Mouse (Mus musculus): ENCODE results near the gene Mptx2. TPM values are rescaled to one million over a fixed set of nuclear protein-coding genes. Genes with fewer than 3 reads are reported as not detected.
"Not testable (repeated sequence)": the region's sequence is repeated elsewhere in the genome, so short reads cannot be mapped to it uniquely, and the experiment has no call there.

Mptx2 gene
- not detected in 2 replicates for polyA plus RNA-seq (2015; fragmentation: Nextera tagmentation; extraction: Ambion mirVana)

- no peak for ATAC-seq (ENCODE audit: insufficient number of reproducible peaks, low FRiP score, low TSS enrichment, low read depth)
- H3K4me3 ChIP-seq (replicated peaks): no peak within 1 kb of the TSS
- no peak within 1 kb of the TSS for H3K4me2 ChIP-seq (replicated peaks)
- no peak within 1 kb of the TSS for H3K27ac ChIP-seq (replicated peaks)
- no peak within 1 kb of the TSS for H3K9ac ChIP-seq
- H3K36me3 ChIP-seq: no peaks in the 10 kb centered on the region
- no peaks in the 10 kb centered on the region for H3K27me3 ChIP-seq
- no peaks in the 10 kb centered on the region for H3K9me3 ChIP-seq (replicated peaks)
- 75% methylated on average over 3 of the region's 3 CpGs for WGBS
- no peaks in the 10 kb centered on the region for H3K4me1 ChIP-seq
Observed at GRCm38 (mm10) chr1:173277677-173278076, at the start of gene Mptx2. TSS of gene Mptx2 (minus strand) at chr1:173277777.

GRCm38 (mm10) chr1:173326552-173326951 lies 49.0 kb upstream of the Mptx2 start:
- no peak overlapping the region for H3K4me3 ChIP-seq (replicated peaks)
- H3K27ac ChIP-seq (replicated peaks): no peak overlapping the region
- no peaks in the 10 kb centered on the region for H3K27me3 ChIP-seq
- no peak for ATAC-seq (ENCODE audit: insufficient number of reproducible peaks, low FRiP score, low TSS enrichment, low read depth)
- no peaks in the 10 kb centered on the region for H3K36me3 ChIP-seq
- no peaks in the 10 kb centered on the region for H3K9me3 ChIP-seq (replicated peaks)
- no peak overlapping the region for H3K4me2 ChIP-seq (replicated peaks)
- no peak overlapping the region for H3K9ac ChIP-seq
- no peaks in the 10 kb centered on the region for H3K4me1 ChIP-seq
- 45% methylated on average over 1 of the region's 1 CpGs for WGBS

GRCm38 (mm10) chr1:173325395-173325794 lies 47.8 kb upstream of the Mptx2 start:
- no peaks in the 10 kb centered on the region for H3K4me1 ChIP-seq
- H3K9ac ChIP-seq: no peak overlapping the region
- H3K36me3 ChIP-seq: no peaks in the 10 kb centered on the region
- H3K4me3 ChIP-seq (replicated peaks): no peak overlapping the region
- no peak for ATAC-seq (ENCODE audit: insufficient number of reproducible peaks, low FRiP score, low TSS enrichment, low read depth)
- H3K27ac ChIP-seq (replicated peaks): no peak overlapping the region
- H3K27me3 ChIP-seq: no peaks in the 10 kb centered on the region
- H3K9me3 ChIP-seq (replicated peaks): no peaks in the 10 kb centered on the region
- WGBS: 89% methylated on average over 1 of the region's 1 CpGs
- no peak overlapping the region for H3K4me2 ChIP-seq (replicated peaks)

- Histone ChIP-seq H3K27ac (replicated peaks) (no peak overlapping the region), H3K36me3 (no peaks in the 10 kb centered on the region), H3K4me3 (replicated peaks) (no peak overlapping the region), H3K4me1 (no peaks in the 10 kb centered on the region), H3K4me2 (replicated peaks) (no peak overlapping the region), H3K9me3 (replicated peaks) (no peaks in the 10 kb centered on the region), H3K9ac (no peak overlapping the region), H3K27me3 (no peaks in the 10 kb centered on the region)
- no peak for ATAC-seq (ENCODE audit: insufficient number of reproducible peaks, low FRiP score, low TSS enrichment, low read depth)
- WGBS: 53% methylated on average over 4 of the region's 4 CpGs
Observed at GRCm38 (mm10) chr1:173324961-173325360, 47.4 kb upstream of the Mptx2 start.

GRCm38 (mm10) chr1:173323839-173324585 lies 46.4 kb upstream of the Mptx2 start:
- Histone ChIP-seq H3K27me3 (no peaks in the 10 kb centered on the region), H3K27ac (replicated peaks) (no peak overlapping the region), H3K36me3 (no peaks in the 10 kb centered on the region), H3K4me2 (replicated peaks) (no peak overlapping the region), H3K9me3 (replicated peaks) (no peaks in the 10 kb centered on the region), H3K4me3 (replicated peaks) (no peak overlapping the region), H3K9ac (no peak overlapping the region), H3K4me1 (no peaks in the 10 kb centered on the region)
- 25% methylated on average over 5 of the region's 5 CpGs for WGBS
- ATAC-seq (ENCODE audit: insufficient number of reproducible peaks, low FRiP score, low TSS enrichment, low read depth): no peak

- Histone ChIP-seq H3K36me3 (no peaks in the 10 kb centered on the region), H3K4me2 (replicated peaks) (no peak overlapping the region), H3K27me3 (no peaks in the 10 kb centered on the region), H3K4me1 (no peaks in the 10 kb centered on the region), H3K9ac (no peak overlapping the region), H3K4me3 (replicated peaks) (no peak overlapping the region), H3K9me3 (replicated peaks) (no peaks in the 10 kb centered on the region), H3K27ac (replicated peaks) (no peak overlapping the region)
- no peak for ATAC-seq (ENCODE audit: insufficient number of reproducible peaks, low FRiP score, low TSS enrichment, low read depth)
- WGBS: 66% methylated on average over 6 of the region's 6 CpGs
Observed at GRCm38 (mm10) chr1:173322249-173322627, 44.7 kb upstream of the Mptx2 start.

- H3K27ac ChIP-seq (replicated peaks): no peak overlapping the region
- WGBS: 76% methylated on average over 8 of the region's 8 CpGs
- H3K4me2 ChIP-seq (replicated peaks): no peak overlapping the region
- ATAC-seq (ENCODE audit: insufficient number of reproducible peaks, low FRiP score, low TSS enrichment, low read depth): no peak
- no peak overlapping the region for H3K4me3 ChIP-seq (replicated peaks)
- no peaks in the 10 kb centered on the region for H3K4me1 ChIP-seq
- H3K9me3 ChIP-seq (replicated peaks): no peaks in the 10 kb centered on the region
- no peaks in the 10 kb centered on the region for H3K36me3 ChIP-seq
- H3K9ac ChIP-seq: no peak overlapping the region
- H3K27me3 ChIP-seq: no peaks in the 10 kb centered on the region
Observed at GRCm38 (mm10) chr1:173321593-173322248, 44.1 kb upstream of the Mptx2 start.

- WGBS: 84% methylated on average over 2 of the region's 2 CpGs
- H3K9ac ChIP-seq: no peak overlapping the region
- H3K27me3 ChIP-seq: no peaks in the 10 kb centered on the region
- H3K4me1 ChIP-seq: no peaks in the 10 kb centered on the region
- H3K9me3 ChIP-seq (replicated peaks): no peaks in the 10 kb centered on the region
- no peak overlapping the region for H3K27ac ChIP-seq (replicated peaks)
- ATAC-seq (ENCODE audit: insufficient number of reproducible peaks, low FRiP score, low TSS enrichment, low read depth): no peak
- no peaks in the 10 kb centered on the region for H3K36me3 ChIP-seq
- H3K4me3 ChIP-seq (replicated peaks): no peak overlapping the region
- no peak overlapping the region for H3K4me2 ChIP-seq (replicated peaks)
Observed at GRCm38 (mm10) chr1:173317925-173318477, 40.4 kb upstream of the Mptx2 start.

GRCm38 (mm10) chr1:173315725-173316124 lies 38.1 kb upstream of the Mptx2 start:
- Histone ChIP-seq H3K9ac (no peak overlapping the region), H3K9me3 (replicated peaks) (no peaks in the 10 kb centered on the region), H3K36me3 (no peaks in the 10 kb centered on the region), H3K4me2 (replicated peaks) (no peak overlapping the region), H3K4me1 (no peaks in the 10 kb centered on the region), H3K27ac (replicated peaks) (no peak overlapping the region), H3K4me3 (replicated peaks) (no peak overlapping the region), H3K27me3 (no peaks in the 10 kb centered on the region)
- ATAC-seq (ENCODE audit: insufficient number of reproducible peaks, low FRiP score, low TSS enrichment, low read depth): no peak
- 89% methylated on average over 3 of the region's 3 CpGs for WGBS

- H3K4me1 ChIP-seq; H3K9ac ChIP-seq; ATAC-seq (ENCODE audit: insufficient number of reproducible peaks, low FRiP score, low TSS enrichment, low read depth); H3K4me3 ChIP-seq (replicated peaks); H3K27me3 ChIP-seq; H3K36me3 ChIP-seq; H3K27ac ChIP-seq (replicated peaks); H3K4me2 ChIP-seq (replicated peaks); H3K9me3 ChIP-seq (replicated peaks): not testable (repeated sequence)
- 68% methylated on average over 7 of the region's 7 CpGs for WGBS
Observed at GRCm38 (mm10) chr1:173313535-173314050, 36.0 kb upstream of the Mptx2 start.

- H3K36me3 ChIP-seq; H3K27ac ChIP-seq (replicated peaks); H3K4me3 ChIP-seq (replicated peaks); H3K27me3 ChIP-seq; ATAC-seq (ENCODE audit: insufficient number of reproducible peaks, low FRiP score, low TSS enrichment, low read depth); H3K4me2 ChIP-seq (replicated peaks); H3K9me3 ChIP-seq (replicated peaks); H3K4me1 ChIP-seq; H3K9ac ChIP-seq: not testable (repeated sequence)
- 51% methylated on average over 3 of the region's 3 CpGs for WGBS
Observed at GRCm38 (mm10) chr1:173302795-173303194, 25.2 kb upstream of the Mptx2 start.
